In genomic region chr4:131784034-131784433, GRCm38 (mm10) we compare ENCODE assay signal across 10 mouse cellular contexts. TPM values are rescaled to one million over a fixed set of nuclear protein-coding genes. Genes with fewer than 3 reads are reported as not detected.
DNase-seq lines count a peak whose midpoint lies in the region; ATAC-seq and TF ChIP-seq lines count a peak whose summit lies in the region.
"Had no signal": no experiment of that assay in that cellular context is flagged by ENCODE, and none has a peak within 500 bp of the region (broad histone marks: within the 10 kb centered on the region; RNA-seq: fewer than 3 reads in every experiment).

No protein-coding gene starts in this region.

- H3K9ac ChIP-seq in heart, postnatal 0 days (replicated peaks; ENCODE audit: low read depth, low read length), result no peak overlapping the region
- no peak overlapping the region for H3K9ac ChIP-seq in heart, embryonic 11.5 days (ENCODE audit: low read depth, low read length)

- no peak overlapping the region for H3K4me3 ChIP-seq in heart, postnatal 0 days (ENCODE audit: low read depth, low read length)
- H3K4me3 ChIP-seq in heart, embryonic 11.5 days (ENCODE audit: low read depth, low read length), result no peak overlapping the region
- H3K4me3 ChIP-seq: erythroblast, embryonic 14.5 days had no signal

- no peaks in the 10 kb centered on the region for H3K36me3 ChIP-seq in heart, postnatal 0 days (replicated peaks; ENCODE audit: control insufficient read depth, insufficient read depth, low read length)
- no peaks in the 10 kb centered on the region for H3K36me3 ChIP-seq in heart, embryonic 11.5 days (ENCODE audit: control insufficient read depth, insufficient read depth, low read length)

- no peak for ATAC-seq in heart, postnatal 0 days (ENCODE audit: insufficient read depth, low read depth)
- no peak for ATAC-seq in heart, embryonic 11.5 days (replicated peaks; ENCODE audit: insufficient number of reproducible peaks, low FRiP score, low TSS enrichment)
- ATAC-seq in common myeloid progenitor, adult 5-6 weeks (replicated peaks; ENCODE audit: low read depth, poor library complexity, severe bottlenecking), result peak; percentile 67
- peak; percentile 76 for ATAC-seq in megakaryocyte progenitor cell, adult 5-6 weeks (replicated peaks; ENCODE audit: poor library complexity)
- no peak for ATAC-seq in frontal cortex, adult (ENCODE audit: low TSS enrichment)

- H3K27me3 ChIP-seq in heart, postnatal 0 days (ENCODE audit: control insufficient read depth, insufficient read depth, low read length), result peaks cover 7% of the 10 kb centered on the region; the same call in 1 of the 2 replicates
- no peaks in the 10 kb centered on the region for H3K27me3 ChIP-seq in heart, embryonic 11.5 days (ENCODE audit: control insufficient read depth, insufficient read depth, low read length)

- no peak for TF ChIP-seq EP300 in heart, postnatal 0 days (IDR thresholded peaks at IDR 0.05; ENCODE audit: low read depth)

- no peaks in the 10 kb centered on the region for H3K9me3 ChIP-seq in heart, postnatal 0 days (replicated peaks; ENCODE audit: control insufficient read depth, low read length)
- H3K9me3 ChIP-seq in heart, embryonic 11.5 days (replicated peaks; ENCODE audit: control insufficient read depth, low read length), result no peaks in the 10 kb centered on the region

- WGBS in heart, postnatal 0 days, result 21% methylated on average over 9 of the region's 9 CpGs
- 12% methylated on average over 9 of the region's 9 CpGs for WGBS in heart, embryonic 11.5 days (ENCODE audit: insufficient replicate concordance)

- peak; percentile 11 for DNase-seq in heart, postnatal 0 days (ENCODE audit: low spot score)
- DNase-seq in 3T3-L1 (ENCODE audit: low read depth, low spot score) (peak; percentile 44), MEL-GATA-1-ER (ENCODE audit: extremely low read depth, low read depth) (peak; percentile 5)
- DNase-seq in kidney, postnatal 25 days, result peak; percentile 54 to 64

- no peak overlapping the region for H3K27ac ChIP-seq in heart, postnatal 0 days (ENCODE audit: low read depth)
- H3K27ac ChIP-seq in heart, embryonic 11.5 days (ENCODE audit: low read depth, low read length), result no peak overlapping the region
- H3K27ac ChIP-seq: macrophage had no signal

- peaks cover 8% of the 10 kb centered on the region for H3K4me1 ChIP-seq in heart, postnatal 0 days (ENCODE audit: control insufficient read depth, insufficient read depth)
- 0 out of 2 replicates have a peak, but pooled peaks cover 2% of the 10 kb centered on the region for H3K4me1 ChIP-seq in heart, embryonic 11.5 days (ENCODE audit: control insufficient read depth, insufficient read depth, low read length)

- TF ChIP-seq CTCF in heart, postnatal 0 days (IDR thresholded peaks at IDR 0.05; ENCODE audit: low read depth), result peak; percentile 57

- no peak overlapping the region for H3K4me2 ChIP-seq in heart, postnatal 0 days (ENCODE audit: low read depth, low read length)
- H3K4me2 ChIP-seq in heart, embryonic 11.5 days, result no peak overlapping the region

RNA-seq across cellular contexts. Expression of gene Ptpru, which starts 54.1 kb away (rescaled TPM):
- 0.54 and 0.69 TPM in 2 replicates for total RNA-seq in heart, postnatal 0 days (2014; rRNA removed; ENCODE audit: low replicate concordance)
- 0.77 and 1.1 TPM in 2 replicates for polyA plus RNA-seq in heart, postnatal 0 days (2015; fragmentation: Nextera tagmentation; extraction: Ambion mirVana)
- polyA plus RNA-seq in heart, embryonic 11.5 days (2014; fragmentation: Nextera tagmentation; extraction: Ambion mirVana), result 2.2 and 2.8 TPM in 2 replicates
- 0.27 and 0.44 TPM in 2 replicates for total RNA-seq in common myeloid progenitor, adult 5-6 weeks (2017)
- total RNA-seq in megakaryocyte progenitor cell, adult 5-6 weeks (2015), result 11.2 and 16.7 TPM in 2 replicates
- 3.4 and 4.0 TPM in 2 replicates for total RNA-seq in megakaryocyte progenitor cell, adult 5-6 weeks (2017)

RNA-seq across cellular contexts. Expression of gene Mecr, which starts 59.2 kb away (rescaled TPM):
- 32.7 and 70.5 TPM in 2 replicates for total RNA-seq in heart, postnatal 0 days (2014; rRNA removed; ENCODE audit: low replicate concordance)
- polyA plus RNA-seq in heart, postnatal 0 days (2015; fragmentation: Nextera tagmentation; extraction: Ambion mirVana), result 44.4 and 47.3 TPM in 2 replicates
- 35.9 and 39.3 TPM in 2 replicates for polyA plus RNA-seq in heart, embryonic 11.5 days (2014; fragmentation: Nextera tagmentation; extraction: Ambion mirVana)
- 26.5 and 26.8 TPM in 2 replicates for total RNA-seq in common myeloid progenitor, adult 5-6 weeks (2017)
- 32.5 and 41.9 TPM in 2 replicates for total RNA-seq in megakaryocyte progenitor cell, adult 5-6 weeks (2015)
- 26.0 and 43.0 TPM in 2 replicates for total RNA-seq in megakaryocyte progenitor cell, adult 5-6 weeks (2017)

Comparison
In these comparisons a context has a peak if more than half of its experiments do, and no peak if none do; other contexts are left out.
1. ATAC-seq: peak in common myeloid progenitor, adult 5-6 weeks (single experiment) and megakaryocyte progenitor cell, adult 5-6 weeks (single experiment); none in heart, postnatal 0 days (single experiment), heart, embryonic 11.5 days (single experiment) and frontal cortex, adult (single experiment).
2. DNase-seq: peak in every context shown above with its lines; median percentile 59 in kidney, postnatal 25 days; 44 in 3T3-L1; 11 in heart, postnatal 0 days; 5 in MEL-GATA-1-ER.